Mouse (Mus musculus) right cerebral cortex, postnatal 10 days (tissue): ENCODE data around the gene Myog.

Experiments used
- DNase-seq, 2 experiments: peaks; one replicate each; pipeline ENCODE4 v3.0.0; 2021; ENCODE audit warnings: low spot score in 2 of 2

The Myog gene

DNA sequence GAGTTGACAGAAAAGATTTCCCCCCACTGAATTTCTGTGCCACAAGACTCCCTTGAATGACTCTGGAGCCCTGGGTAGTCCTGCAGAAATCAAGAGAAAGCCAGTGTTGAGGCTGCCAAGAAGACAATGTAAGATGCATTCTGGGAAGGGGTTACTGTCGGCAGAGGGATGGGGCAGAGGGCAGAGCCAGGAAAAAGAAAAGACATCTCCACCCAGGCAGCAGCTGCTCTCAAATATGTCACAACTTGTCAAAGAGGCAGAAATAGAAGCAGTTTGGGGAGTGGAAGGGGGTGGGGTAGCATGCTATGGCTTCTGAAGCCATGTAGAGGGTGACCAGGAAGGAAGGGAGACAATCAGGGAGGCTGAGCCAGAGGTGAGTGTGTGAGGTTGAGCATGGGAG, 6.7 kb upstream of the Myog start:
- no peak for DNase-seq

DNA sequence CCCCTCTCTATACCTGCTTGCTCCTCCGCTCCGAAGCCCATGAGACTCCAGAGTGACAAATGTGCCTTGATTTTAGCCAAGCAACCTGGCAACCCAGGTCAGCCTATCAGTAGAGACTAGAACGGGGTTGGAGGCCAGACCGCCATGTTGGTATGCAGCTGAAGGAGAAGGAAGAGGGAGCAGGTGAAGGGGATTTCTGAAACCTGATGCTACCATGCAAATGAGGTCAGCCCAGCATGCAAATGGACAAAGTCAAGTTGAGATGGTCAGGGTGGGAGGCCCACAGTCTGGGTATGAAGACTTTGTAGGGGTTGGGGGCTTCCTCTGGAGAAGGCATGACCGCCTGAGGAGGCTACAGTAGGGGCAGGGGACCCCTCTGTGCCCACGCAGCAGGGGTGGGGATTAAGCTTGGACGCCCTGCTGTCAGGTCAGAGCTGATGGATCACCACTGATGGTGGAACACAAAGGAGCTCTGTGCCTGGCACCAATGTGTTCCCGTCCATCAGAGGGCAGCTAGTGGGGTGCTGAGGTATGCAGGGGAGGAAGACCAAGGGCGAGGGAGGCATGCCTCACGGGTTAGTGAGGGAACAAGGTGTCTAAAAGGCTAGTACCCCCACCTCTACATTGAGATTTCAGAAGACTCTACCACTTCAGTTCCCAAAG, 4.2 kb upstream of the Myog start:
- no peak for DNase-seq

DNA sequence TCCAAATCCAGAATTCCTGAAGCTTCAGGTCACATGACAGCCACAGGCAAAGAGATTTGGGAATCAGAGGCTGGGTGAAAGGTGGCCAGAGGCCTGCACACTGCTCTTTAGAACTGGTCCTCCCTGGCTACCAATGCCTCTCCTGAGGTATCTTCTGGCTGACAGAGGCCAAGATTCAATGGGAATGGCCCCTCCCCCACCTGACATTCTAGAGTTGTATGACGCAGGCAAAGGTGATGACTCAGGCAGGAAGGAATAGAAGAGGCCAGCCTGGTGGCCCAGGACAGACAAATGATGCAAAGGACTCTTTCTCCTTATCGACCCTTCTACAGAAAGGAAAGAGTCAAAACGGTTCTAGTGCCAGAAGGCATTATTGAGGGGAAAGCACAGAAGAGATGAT, 1.6 kb upstream of the Myog start:
- DNase-seq, result no peak

DNA sequence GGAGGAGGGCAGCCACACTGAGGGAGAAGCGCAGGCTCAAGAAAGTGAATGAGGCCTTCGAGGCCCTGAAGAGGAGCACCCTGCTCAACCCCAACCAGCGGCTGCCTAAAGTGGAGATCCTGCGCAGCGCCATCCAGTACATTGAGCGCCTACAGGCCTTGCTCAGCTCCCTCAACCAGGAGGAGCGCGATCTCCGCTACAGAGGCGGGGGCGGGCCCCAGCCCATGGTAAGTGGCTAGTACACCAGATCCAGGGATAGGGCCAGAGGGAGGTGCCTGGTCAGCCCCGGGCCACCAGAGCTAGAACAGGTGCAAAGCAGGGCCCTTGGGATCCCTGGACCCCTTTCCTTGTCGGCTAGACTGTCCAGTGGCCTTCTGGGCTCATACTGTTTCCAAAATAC, 511 bp downstream of the Myog start:
- DNase-seq, result no peak

DNA sequence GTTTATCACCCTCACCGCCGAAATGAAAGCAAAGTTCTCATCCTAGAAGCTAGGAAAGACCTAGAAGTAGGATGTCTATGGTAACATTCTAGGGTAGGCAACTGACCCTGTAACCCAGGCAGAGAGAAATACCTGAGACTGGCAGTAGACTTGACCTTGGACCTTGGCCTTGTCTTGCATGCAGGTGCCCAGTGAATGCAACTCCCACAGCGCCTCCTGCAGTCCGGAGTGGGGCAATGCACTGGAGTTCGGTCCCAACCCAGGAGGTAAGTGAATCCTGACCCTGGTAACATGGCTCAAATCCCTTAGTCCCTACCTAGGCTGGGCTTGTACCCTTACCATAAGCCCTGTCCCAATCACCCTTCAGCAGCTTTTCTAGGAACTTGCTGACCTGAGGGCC, 1.1 kb downstream of the Myog start:
- no peak for DNase-seq

DNA sequence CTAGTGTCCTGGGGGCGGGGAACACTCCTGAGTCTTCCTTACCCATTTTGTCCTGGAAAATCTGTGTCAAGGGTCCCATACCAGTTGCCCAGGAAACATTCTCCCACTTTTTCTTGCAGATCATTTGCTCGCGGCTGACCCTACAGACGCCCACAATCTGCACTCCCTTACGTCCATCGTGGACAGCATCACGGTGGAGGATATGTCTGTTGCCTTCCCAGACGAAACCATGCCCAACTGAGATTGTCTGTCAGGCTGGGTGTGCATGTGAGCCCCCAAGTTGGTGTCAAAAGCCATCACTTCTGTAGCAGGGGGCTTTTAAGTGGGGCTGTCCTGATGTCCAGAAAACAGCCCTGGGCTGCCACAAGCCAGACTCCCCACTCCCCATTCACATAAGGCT, 1.8 kb downstream of the Myog start:
- no peak for DNase-seq

DNA sequence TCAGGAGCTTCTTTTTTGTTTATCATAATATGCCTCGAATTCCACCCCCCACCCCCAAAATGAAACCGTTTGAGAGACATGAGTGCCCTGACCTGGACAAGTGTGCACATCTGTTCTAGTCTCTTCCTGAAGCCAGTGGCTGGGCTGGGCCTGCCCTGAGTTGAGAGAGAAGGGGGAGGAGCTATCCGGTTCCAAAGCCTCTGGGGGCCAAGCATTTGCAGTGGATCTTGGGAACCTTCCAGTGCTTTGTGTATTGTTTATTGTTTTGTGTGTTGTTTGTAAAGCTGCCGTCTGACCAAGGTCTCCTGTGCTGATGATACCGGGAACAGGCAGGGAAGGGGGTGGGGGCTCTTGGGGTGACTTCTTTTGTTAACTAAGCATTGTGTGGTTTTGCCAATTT, 2.3 kb downstream of the Myog start:
- no peak for DNase-seq

DNA sequence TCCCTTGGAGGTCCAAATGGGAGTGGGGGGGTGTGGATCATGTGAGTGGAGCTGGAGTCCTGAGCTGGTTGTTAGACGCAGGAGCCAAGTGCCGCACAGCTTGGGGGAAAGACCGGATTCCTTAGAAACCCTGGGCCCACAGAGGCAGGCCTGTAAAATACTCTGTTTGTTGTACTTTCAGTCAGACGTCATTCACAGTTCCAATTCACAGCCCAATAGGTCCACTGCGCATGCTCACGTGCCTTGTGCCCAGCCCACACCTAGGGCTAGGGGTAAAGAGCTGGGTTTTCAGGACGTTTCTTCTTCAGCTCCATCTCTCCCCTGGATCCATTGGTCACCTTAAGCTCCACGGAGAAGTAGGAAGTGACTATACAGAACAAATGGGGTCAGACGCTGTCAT, 2.8 kb downstream of the Myog start:
- DNase-seq, result no peak

DNA sequence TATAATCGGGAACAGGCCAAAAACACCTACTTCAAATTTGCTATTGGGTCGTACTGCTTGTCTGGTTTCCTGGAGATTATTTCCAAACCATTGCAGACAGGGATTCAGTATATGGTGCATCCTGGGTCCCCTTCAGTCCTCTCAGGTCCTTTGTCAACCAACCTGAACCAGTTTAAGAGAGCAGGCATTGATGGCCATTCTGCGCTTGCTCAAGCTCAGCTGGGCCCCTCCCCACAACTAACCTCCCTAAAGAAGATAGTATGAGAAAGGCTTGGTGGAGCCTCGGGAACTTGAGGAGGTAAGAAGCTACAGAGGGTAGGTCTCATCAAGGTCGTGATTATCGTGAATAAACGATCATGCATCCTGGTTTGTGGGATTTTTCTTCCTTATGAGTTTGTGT, 3.5 kb downstream of the Myog start:
- DNase-seq, result no peak

DNA sequence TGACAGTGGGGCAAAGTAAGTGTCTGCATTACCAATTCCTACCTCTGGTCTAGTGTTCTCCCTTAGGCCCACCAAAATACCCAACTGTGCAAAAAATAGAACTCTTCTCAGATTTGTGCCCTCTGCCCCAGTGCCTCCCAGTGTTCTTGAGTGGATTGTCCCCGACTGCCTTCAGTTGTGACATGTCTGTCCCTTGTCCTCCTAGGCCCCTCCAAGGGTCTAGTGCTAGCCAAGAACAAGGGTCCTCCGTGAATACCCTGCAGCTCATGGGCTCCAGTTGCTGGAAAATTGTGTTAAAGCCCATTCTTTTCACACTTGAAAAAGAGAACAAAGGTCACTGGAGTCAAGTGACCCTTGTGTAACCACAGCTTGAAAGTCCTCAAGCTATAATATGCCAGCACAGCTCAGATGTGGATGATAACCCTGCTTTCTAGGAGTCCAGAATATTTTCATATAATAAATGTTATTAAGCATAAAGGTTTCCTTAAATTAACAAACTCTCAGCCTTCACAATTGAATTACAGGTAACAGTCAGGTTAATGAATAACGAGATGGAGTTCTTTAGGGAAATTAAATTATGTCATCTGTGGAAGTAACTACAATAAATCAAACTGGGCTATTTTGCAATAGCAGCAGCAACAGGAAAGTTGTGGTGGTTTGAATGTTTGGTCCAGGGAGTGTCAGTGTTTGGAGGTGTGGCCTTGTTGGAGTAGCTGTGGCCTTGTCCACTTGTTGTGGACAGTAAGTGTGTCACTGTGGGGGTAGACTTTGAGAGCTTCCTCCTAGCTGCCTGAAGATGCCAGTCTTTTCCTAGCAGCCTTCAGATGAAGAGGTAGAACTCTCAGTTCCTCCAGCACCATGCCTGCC, 4.2 kb downstream of the Myog start:
- no peak for DNase-seq

DNA sequence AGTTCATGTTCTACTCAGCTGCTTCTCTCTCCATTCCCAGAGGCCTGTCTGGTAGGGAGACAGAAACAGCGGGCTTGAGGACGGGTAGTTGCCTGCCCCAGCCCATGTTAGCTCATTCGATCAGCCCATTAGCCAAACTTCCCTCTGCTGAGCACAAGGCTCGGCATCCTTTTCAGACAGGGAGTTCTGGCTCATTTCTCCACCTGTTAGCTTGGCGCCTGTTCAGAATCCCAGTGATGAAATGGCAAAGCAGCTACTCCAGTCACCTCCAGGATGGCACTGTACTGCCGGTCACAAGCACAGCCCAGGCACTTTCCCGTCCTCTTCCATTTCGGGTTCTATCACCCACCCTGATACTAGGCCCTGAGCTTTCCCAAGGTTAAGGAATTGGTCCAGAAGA, 7.5 kb downstream of the Myog start:
- DNase-seq, result no peak

DNA sequence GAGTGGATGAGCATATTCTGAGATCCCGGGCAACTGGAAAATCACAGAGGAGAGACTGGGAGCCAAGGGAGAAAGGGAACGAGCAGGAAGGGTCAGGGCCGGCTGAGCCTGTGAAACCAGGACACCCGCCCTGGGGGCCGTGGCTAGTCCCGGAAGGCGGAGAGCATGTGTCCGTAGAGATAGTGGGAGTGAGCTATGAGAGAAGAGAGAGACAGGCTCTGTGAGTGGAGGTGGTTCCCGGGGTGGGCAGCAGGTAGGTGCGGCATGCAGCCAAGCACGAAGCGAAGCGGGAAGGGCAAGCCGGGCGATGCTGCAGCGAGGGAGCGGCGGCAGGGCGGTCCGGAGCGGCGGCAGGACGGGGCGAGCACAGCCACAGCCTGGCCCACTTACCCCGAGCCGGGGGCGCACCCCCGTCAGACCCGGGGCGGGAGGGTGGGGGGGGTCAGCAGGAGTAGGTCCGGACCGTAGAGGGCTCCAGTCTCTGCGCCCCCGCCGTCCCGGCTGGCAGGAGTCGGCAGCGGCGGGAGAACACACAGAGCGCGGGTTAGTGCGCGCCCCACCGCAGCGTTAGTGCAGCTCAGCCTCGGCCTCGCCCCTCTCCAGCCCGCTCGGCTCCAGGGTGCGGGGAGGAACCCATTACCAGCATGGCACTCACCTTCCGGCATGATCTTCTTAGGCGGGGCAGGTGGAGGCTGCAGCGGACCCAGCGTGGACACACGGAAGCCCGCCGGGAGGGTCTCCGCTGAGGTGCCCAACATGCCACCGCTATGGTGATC, 9.0 kb downstream of the Myog start:
- no peak for DNase-seq

DNA sequence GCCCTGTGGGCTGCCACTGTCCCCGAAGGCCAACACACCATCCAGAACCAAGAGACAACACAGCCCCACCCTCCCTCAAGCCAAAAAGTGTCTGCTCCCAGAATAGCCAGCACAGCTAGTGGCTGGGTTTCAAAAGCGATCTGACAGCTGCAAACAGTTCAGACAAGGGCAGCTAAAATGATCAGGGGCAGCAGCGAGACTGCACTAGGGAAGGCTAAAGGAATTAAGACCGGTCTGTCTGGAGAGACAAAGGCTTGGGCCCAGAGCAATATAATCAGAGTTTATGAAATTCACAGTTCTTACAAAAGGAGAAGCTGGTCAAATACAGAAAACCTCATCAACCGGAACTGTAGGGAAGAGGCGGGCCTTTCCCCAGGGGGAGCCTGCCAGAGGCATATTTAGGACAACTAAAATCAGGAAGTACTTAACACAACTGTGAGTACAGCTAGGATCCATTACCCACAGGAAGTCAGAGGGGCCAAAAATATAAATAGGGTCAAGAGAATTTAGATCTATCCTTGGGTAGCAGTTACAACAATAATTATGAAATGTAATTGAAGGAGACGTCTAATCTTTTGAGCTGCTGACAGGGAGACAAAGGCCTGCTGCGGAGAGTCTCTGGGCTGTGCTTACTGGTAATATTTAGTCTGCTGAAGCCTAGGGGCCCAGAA, 12.9 kb downstream of the Myog start:
- DNase-seq, result peak in 1 of 2 experiments; percentile 60

DNA sequence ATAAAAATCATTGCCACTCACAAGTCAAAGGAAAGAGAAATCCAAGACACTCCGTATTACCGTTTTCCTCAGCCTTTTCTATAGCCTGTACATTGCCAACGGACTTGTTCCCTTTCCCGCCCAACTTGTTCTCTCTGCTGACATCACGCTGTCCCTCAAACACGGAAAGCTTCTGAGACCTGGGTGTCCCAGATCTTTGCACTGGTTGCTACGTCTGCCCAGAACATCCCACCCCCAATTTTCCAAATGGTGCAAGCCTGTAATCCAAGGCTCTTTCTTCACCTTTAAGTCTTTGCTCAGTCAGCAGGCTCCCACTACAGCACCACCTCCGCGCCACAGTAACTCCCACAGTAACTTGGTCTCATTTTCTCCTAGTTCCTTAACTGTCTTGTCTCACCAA, 15.2 kb downstream of the Myog start:
- DNase-seq, result no peak

DNA sequence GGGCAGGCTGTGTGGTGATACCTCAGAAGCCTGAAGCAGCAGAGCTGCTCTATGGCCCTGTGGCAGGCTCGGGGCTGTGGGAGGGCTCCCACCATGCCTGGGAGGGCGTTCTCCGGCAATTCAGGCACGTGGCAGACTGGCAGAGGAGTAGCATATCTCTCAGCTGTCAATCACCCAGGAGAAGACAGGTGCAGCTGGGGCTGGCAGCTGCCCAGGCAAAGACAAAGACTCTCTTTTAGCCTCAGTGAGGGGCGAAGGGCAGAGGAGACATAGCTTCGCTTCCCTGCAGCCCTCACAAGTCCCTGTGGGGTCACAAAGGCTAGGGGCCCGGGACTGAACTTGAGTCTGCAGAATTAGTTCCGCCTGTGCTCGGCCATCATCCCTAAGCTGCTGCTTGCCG, 17.6 kb downstream of the Myog start:
- no peak for DNase-seq

DNA sequence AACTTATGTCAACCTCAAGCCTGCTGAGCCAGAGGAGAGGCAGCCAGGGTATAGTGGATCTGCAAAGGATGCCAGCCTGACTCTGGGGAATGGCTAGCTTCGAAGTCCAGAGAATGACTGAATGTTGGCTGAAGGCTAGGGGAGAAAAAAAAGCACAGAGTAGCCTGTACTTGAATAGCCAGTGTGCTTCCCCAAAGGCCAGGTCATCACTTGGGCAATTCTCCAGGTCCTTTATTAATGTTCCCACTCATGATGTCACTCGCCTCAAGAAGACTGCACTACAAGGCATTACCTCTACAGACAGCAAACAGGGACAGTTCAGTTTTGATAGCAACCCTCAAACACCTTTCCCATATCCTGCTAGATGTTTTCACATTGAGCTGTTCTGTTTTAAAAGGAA, 20.5 kb downstream of the Myog start:
- DNase-seq, result no peak

DNA sequence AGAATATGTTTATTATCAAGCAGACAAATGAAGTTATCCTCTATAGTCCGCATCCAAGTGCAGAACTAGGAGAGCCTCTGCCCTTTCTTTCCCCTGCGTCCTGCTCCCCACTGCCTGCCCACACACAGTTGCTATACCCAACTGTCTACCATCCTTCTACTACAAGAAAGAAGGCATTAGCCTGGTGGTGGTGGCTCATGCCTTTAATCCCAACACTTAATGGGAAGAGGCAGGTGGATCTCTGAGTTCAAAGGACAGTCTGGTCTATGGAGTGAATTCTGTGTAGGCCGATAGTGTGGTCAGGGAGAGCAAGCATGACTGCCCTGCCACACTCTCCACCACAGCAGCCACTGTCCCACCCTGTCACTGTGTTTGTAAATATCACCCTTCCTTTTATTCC, 20.9 kb downstream of the Myog start:
- no peak for DNase-seq

DNA sequence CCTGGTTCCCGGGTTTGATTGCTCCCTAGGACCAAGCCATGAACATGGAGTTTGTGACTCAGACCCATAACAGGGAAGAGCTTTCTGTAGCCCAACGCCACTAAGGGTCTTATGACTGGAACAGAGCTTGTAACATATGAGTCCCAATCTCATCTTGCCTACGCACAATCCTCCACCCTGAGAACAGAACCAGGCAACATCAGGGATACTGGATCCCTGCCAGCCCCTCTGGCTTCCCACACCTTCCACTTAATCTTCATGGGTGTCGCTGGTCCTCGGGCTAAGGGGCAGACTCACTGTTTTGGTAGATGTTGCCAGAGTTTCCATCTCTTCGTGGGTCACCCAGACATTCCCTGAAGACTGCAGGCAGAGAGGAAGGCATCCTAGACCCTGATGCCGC, 22.0 kb downstream of the Myog start:
- DNase-seq, result no peak

DNA sequence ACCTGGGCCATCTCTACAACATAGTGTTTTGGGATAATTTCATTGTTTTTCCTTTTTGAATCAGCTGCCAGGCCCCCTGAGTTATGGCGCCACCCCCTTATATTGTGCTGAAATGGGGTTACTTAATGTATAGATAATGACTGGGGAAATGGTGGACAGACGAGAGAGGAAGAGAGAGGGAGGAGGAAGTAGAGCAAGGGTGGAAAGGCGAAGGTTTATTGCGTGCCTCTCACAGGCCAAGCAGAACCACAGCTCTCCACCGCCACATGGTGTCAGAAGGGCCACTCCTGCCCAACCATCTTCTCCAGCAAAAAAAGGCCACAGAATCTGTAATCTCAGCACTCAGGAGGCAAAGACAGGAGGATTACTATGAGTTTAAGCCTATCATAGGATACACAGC, 25.4 kb downstream of the Myog start:
- DNase-seq, result no peak

DNA sequence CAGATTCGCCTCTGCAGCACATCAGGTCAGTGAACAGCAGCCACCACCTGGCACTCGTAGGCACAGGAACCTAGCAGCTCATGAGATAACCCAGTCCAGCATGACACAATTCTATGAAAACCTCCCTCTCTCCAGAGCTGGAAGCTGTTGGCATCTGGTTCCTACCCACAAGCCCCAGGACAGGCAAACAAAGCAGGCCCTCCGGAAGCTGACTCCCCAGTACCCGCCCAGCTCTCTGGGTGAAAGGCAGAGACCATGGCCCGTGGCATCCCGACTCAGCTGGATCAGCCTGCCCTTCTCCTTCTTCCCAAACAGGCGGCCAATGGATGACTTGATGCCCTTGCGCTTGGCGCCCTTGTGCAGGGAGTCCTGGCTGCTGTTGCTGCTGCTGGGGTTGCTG, 26.6 kb downstream of the Myog start:
- no peak for DNase-seq

DNA sequence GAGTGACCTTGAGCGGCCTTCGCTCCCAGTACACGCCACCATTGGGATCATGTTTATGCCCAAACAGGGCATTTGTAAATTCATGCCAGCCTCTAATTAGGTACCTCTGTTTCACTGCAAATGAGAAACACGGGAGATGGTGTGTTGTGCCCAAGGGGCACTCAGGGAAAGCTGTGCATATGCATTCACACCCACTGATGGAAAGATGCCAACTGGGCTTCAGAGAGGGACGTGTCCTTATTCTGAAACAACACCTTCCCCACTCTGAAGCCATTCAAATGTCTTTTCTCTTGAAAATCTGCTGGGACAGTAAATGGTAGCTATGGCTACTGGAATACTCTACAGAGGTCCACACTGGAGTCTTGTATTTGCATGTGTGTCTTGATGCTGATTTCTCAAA, 28.5 kb downstream of the Myog start:
- no peak for DNase-seq

DNA sequence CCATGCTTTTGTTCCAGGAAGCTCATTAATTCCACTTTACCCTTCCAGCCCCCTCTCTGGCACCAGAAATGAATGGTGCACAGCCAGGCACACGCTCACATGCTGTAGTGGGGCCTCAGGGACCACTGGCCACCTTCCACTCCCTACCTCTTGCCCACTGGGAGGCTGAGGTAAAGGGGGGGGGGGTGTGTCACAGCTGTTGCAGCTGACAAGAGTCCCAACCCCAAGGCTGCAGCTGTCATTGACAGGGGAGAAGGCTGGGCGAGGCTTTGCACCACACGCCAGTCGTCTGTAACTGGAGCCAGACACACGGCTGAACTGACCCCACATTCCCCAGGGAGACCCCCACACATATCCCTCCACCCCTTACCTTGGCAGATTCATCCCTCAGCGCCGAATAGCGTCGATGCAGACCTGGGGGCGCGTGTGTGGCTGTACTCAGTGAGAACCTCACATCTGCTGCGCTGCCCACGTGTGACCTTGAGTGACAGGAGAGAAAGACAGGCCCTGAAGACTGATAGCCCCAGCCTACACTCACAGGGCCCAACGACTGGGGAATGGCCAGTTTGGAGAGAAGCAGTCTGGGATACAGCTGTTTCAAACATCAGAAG, 31.0 kb downstream of the Myog start:
- DNase-seq, result no peak
